Mouse (Mus musculus): Measurements from ENCODE around the gene Gata2. TPM values are rescaled to one million over a fixed set of nuclear protein-coding genes. Genes with fewer than 3 reads are reported as not detected.

Gene Gata2
- polyA plus RNA-seq, 1 experiment = not detected

GRCm38 (mm10) chr6:88191411-88192070 lies 2.1 kb upstream of the Gata2 start:
- Histone ChIP-seq H3K4me3 (ENCODE audit: insufficient read depth, low read depth, low read length) (no peak overlapping the region), H3K4me1 (ENCODE audit: control insufficient read depth, insufficient read depth, low read length) (peaks cover 16% of the 10 kb centered on the region), H3K27ac (ENCODE audit: insufficient read depth, low read depth, low read length) (no peak overlapping the region)
- TF ChIP-seq POLR2A (IDR thresholded peaks at IDR 0.05; ENCODE audit: insufficient read depth, low read depth, low read length) (no peak), CTCF (IDR thresholded peaks at IDR 0.05; ENCODE audit: insufficient read depth, low read depth, low read length) (no peak)
- WGBS = 42% methylated on average over 4 of the region's 4 CpGs

GRCm38 (mm10) chr6:88192756-88193155 lies 935 bp upstream of the Gata2 start:
- Histone ChIP-seq H3K4me1 (ENCODE audit: control insufficient read depth, insufficient read depth, low read length) (peaks cover 16% of the 10 kb centered on the region), H3K4me3 (ENCODE audit: insufficient read depth, low read depth, low read length) (no peak overlapping the region), H3K27ac (ENCODE audit: insufficient read depth, low read depth, low read length) (no peak overlapping the region)
- TF ChIP-seq CTCF (IDR thresholded peaks at IDR 0.05; ENCODE audit: insufficient read depth, low read depth, low read length) = no peak
- TF ChIP-seq POLR2A (IDR thresholded peaks at IDR 0.05; ENCODE audit: insufficient read depth, low read depth, low read length) = no peak
- WGBS = 42% methylated on average over 8 of the region's 8 CpGs

DNA sequence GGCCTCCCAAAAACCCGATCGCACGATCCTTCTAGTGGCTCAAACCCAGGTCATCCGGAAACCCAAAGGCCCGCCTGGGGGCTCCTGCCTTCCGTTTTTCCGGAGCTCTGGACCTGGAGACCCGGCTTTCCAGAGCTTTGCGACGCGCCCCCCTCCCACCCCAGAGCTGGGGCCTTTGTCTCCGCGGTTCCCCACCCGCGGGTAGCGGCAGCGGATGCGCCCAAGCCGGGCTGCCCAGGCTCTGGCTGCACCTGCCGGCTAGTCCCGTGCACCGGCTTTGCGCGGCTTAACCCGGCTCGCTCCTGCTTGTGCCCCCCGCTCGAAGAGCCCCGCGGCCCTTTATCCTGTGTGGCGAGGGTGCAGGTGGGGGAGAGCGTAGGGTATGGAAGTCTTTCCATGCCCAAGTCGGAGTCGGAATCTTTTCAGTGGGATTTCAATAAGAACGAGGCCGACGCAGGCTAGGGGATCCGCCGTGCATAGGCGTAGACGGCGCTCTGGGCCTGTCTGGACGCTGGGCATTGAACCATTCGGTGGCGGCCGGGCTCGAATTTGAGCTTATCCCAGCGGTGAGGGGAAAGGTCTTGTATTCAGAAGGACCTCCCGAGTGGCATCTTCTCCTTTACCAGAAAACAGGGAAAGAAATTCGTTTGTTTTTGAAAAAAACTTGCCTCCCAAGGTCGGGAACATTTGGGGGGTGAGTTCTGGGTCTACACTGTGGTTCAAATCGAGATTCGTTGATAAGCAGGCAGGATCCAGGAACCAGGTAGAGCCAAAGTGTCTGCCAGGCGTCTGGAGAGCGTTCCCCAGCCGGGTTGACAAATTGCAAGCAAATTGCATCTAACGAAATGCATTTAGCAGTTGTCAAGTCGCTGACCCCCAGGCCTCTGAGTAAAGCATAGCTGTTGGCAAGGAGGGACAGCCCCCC lies 624 bp downstream of the Gata2 start:
- no peak for TF ChIP-seq POLR2A (IDR thresholded peaks at IDR 0.05; ENCODE audit: insufficient read depth, low read depth, low read length)
- no peak for TF ChIP-seq CTCF (IDR thresholded peaks at IDR 0.05; ENCODE audit: insufficient read depth, low read depth, low read length)
- H3K4me1 ChIP-seq (ENCODE audit: control insufficient read depth, insufficient read depth, low read length) = peaks cover 20% of the 10 kb centered on the region
- no peak overlapping the region for H3K4me3 ChIP-seq (ENCODE audit: insufficient read depth, low read depth, low read length)
- no peak overlapping the region for H3K27ac ChIP-seq (ENCODE audit: insufficient read depth, low read depth, low read length)
- 4% methylated on average over 58 of the region's 58 CpGs for WGBS

GRCm38 (mm10) chr6:88194978-88195325 lies 1.3 kb downstream of the Gata2 start:
- Histone ChIP-seq H3K27ac (ENCODE audit: insufficient read depth, low read depth, low read length) (no peak overlapping the region), H3K4me1 (ENCODE audit: control insufficient read depth, insufficient read depth, low read length) (peaks cover 20% of the 10 kb centered on the region), H3K4me3 (ENCODE audit: insufficient read depth, low read depth, low read length) (no peak overlapping the region)
- 16% methylated on average over 7 of the region's 7 CpGs for WGBS
- no peak for TF ChIP-seq CTCF (IDR thresholded peaks at IDR 0.05; ENCODE audit: insufficient read depth, low read depth, low read length)
- TF ChIP-seq POLR2A (IDR thresholded peaks at IDR 0.05; ENCODE audit: insufficient read depth, low read depth, low read length) = no peak

DNA sequence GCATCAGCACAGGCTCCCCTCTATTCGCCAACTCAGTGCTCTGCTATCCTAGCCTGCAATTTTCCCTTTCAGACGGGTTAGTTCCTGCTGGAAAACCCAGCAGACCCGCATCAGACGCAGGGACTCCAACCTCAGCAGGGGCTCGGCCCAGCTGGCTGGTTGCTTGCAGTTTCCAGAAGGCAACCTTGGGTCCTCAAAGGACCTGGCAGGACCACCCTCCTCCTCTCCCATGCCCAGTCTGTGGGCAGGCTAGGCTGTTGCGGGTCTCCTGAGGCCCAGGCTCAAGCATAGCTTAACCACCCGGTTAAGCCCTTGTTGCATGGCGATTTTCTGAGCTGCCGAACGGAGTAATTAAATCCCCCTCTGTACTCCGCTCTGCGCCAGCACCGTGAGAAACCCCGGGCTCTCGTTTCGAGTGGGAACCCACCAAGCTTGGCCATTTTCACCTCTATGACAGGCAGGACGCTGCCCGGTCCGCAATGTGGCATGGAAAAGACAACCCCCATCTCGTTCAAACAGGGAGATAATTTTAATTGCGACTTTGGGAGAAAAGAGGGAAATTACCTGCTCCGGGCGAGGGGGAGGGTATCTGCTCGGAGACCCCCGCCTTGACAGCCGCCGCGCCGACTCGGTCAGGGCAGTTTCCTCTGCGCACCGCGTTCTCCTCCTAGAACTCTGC lies 2.5 kb downstream of the Gata2 start:
- H3K4me3 ChIP-seq (ENCODE audit: insufficient read depth, low read depth, low read length) = peak overlapping the region; percentile 9; the same call in 1 of the 2 replicates
- H3K27ac ChIP-seq (ENCODE audit: insufficient read depth, low read depth, low read length) = no peak overlapping the region
- TF ChIP-seq CTCF (IDR thresholded peaks at IDR 0.05; ENCODE audit: insufficient read depth, low read depth, low read length) = no peak
- TF ChIP-seq POLR2A (IDR thresholded peaks at IDR 0.05; ENCODE audit: insufficient read depth, low read depth, low read length) = no peak
- H3K4me1 ChIP-seq (ENCODE audit: control insufficient read depth, insufficient read depth, low read length) = peaks cover 18% of the 10 kb centered on the region
- WGBS = 10% methylated on average over 33 of the region's 33 CpGs

- H3K4me3 ChIP-seq (ENCODE audit: insufficient read depth, low read depth, low read length) = peak overlapping the region; percentile 9; the same call in 1 of the 2 replicates
- 1% methylated on average over 43 of the region's 44 CpGs for WGBS
- H3K4me1 ChIP-seq (ENCODE audit: control insufficient read depth, insufficient read depth, low read length) = peaks cover 18% of the 10 kb centered on the region
- no peak overlapping the region for H3K27ac ChIP-seq (ENCODE audit: insufficient read depth, low read depth, low read length)
- TF ChIP-seq POLR2A (IDR thresholded peaks at IDR 0.05; ENCODE audit: insufficient read depth, low read depth, low read length) (no peak), CTCF (IDR thresholded peaks at IDR 0.05; ENCODE audit: insufficient read depth, low read depth, low read length) (no peak)
Observed at GRCm38 (mm10) chr6:88196733-88197312, 3.1 kb downstream of the Gata2 start.

GRCm38 (mm10) chr6:88197313-88198069 lies 3.8 kb downstream of the Gata2 start:
- WGBS = 2% methylated on average over 39 of the region's 39 CpGs
- no peak overlapping the region for H3K27ac ChIP-seq (ENCODE audit: insufficient read depth, low read depth, low read length)
- H3K4me3 ChIP-seq (ENCODE audit: insufficient read depth, low read depth, low read length) = peak overlapping the region; percentile 9; the same call in 1 of the 2 replicates
- TF ChIP-seq CTCF (IDR thresholded peaks at IDR 0.05; ENCODE audit: insufficient read depth, low read depth, low read length) = no peak
- H3K4me1 ChIP-seq (ENCODE audit: control insufficient read depth, insufficient read depth, low read length) = peaks cover 18% of the 10 kb centered on the region

All from olfactory bulb, adult 2 months (tissue).